Mouse (Mus musculus) cerebellum, adult 9-11 months (tissue): ENCODE data around the gene Hmgcs1.

Experiments used
- DNase-seq: peaks from one replicate; pipeline ENCODE4 v3.0.0; 2022

Gene Hmgcs1

GRCm38 (mm10) chr13:119754635-119755020, 64.4 kb downstream of the Hmgcs1 start:
- no peak for DNase-seq

GRCm38 (mm10) chr13:119755141-119755547, 65.0 kb downstream of the Hmgcs1 start:
- peak; percentile 78 for DNase-seq

DNA sequence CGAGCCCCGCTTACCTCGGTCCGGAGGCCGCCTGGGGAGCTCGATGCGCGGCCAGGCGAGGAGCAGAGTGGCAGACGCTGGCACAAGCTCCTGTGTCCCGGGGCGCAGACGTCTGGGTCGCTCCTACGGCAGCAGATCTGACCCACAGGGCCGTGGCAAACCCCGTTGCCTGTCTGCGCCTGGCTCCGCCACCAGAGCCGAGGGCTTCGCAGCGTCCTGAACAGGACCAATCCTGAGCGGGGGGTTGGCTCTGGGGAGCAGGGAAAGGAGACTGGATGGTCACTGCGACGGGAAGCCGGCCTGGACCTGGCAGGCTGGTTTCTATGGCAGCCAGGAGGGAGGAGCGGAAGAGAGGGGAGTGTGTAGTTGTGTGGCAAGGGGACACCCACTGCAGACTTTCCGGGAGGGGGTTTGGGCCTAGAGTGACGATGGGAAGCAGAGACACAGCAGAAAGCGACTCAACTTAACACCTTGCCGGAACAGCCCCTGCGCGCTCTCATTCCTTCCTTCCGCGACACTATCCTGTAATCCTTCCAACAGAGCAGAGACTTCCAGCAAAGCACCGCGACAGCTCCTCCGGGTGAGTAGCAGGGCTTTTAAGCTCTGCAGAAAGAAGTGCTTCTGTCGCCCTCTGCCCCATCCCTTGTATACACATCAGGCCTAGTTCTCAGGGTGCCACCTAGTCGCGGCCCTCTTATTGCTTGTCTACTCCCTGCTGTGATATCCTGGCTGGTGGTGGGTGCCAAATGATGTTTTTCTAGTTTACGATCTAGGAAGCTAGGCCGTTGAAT, 65.7 kb downstream of the Hmgcs1 start, which contains the start of gene Nim1k:
Nim1k (minus strand) TSS at position 202 of the 791 bp plus-strand sequence.
- peak; percentile 93 for DNase-seq

DNA sequence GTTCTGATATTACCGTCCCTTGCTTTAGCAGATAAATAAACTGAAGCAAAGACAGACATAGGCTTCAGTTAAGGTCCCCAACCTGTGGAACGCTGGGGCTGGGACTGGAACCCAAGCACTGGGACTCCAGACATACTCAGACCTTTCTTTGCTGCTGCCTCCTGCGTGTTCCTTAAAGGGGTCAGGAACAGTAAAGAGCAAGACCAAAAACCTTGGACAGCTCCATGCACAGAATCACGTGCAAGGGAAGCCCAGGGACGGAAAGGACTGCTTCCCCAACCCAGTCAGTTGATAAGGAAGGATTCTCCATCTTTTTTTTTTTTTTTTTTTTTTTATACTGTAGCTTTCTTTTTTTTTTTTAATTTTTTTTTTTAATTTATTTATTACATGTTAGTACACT, 66.7 kb downstream of the Hmgcs1 start:
- DNase-seq, result peak; percentile 22
